Mouse (Mus musculus) liver, postnatal 0 days (tissue): ENCODE data around the gene Stx17.

Experiments
- CTCF ChIP-seq: sonication (generic); IDR thresholded peaks from 2 replicates; pipeline ENCODE4 v1.5.1; 2016; ENCODE audit warnings: antibody characterized with exemption, low read depth
- EP300 ChIP-seq: IDR thresholded peaks from 2 replicates; pipeline ENCODE4 v1.6.1; 2016; ENCODE audit warnings: antibody characterized with exemption, low read depth, mild to moderate bottlenecking

DNA sequence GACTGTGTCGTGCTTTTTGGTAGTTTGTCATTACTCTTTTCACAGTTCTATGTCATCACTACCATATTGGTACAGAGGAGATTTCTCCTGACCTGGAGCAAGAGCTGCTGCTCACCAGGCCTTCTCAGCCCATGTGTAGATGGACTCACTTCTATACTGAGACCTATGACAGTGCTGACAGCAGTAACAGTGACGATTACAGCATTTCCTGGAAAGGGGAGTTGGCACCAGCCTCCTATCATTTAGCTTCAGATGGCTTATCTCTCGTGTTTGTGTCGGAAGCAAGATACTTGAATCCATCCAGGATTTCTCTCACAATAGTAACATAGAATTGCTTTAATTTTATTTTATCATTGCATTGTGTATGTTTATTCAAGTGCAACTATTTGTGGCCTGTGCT, 35.7 kb downstream of the Stx17 start:
- TF ChIP-seq CTCF (no peak), EP300 (0 out of 2 replicates have a peak, but pooled peaks have one; percentile 25)
